Mouse (Mus musculus): ENCODE measurements around the gene Pdss1. TPM values are rescaled to one million over a fixed set of nuclear protein-coding genes. Genes with fewer than 3 reads are reported as not detected.

Pdss1 gene
- total RNA-seq, 1 experiment from 2014 or later, result 7.5 TPM

DNA sequence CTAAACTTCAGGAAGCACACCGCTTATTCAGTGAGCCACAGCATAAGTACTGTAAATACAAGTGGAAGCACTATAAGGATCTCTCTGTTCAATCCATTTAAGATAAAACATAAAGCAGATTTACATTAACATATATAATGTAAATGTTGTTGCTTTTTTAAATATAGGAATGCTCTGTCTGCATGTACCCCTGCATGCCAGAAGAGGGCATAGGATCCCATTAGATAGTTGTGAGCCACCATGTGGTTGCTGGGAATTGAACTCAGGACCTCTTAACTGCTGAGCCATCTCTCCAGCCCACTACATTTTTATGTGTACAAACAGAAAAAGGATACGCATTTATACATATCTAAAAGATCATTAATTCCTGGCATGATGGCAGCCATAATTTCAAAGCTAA, 66.4 kb downstream of the Pdss1 start:
- no peak for DNase-seq

DNA sequence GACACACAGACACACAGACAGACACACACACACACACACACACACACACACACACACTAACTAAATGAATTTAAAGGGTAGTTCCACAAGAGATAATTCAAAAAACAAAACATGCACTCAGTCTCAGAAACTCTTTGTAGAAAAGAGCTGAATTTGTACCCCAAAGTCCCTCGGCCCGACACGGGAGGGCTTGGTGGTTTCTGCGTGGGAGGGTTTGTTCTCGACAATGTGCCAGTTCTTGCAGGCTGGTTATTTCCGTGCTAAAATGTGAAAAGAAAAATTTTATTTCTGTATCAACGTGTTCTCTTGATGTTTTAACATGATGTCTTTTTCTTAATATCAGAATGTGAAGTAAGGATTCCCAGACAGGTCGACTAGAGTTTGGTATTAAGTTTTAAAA, 66.9 kb downstream of the Pdss1 start:
- no peak for DNase-seq

GRCm38 (mm10) chr2:22962970-22963369, 67.6 kb downstream of the Pdss1 start:
- no peak for DNase-seq

DNA sequence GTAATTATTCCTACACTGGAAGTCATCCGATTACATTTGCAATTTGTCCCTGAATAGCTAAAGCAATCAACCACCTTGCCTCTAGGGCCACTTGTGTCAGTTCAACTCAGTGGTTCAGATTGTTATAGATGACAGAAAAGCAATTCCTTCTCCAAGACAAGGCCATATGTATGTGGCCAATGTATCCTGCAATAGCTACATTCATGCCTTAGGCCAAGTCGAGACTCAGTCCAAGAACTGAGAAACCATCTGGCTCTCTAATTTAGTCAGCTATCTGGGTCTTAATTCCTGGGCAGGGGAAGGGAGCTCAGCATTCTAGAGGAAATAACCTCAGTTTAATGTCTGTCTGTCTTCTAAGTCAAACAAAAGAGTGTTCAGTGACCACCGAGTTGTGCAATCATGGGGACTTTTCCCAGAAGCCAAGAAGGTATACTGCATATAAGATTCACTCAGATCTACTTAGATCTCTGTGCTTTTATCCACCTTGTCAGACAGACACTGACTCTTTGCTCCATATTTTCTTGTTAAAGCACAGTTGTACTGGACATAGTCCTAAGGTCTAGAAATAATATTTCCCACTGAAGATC, 82.2 kb downstream of the Pdss1 start:
- no peak for DNase-seq

- no peak for DNase-seq
Measured at GRCm38 (mm10) chr2:22985973-22986657, 90.8 kb downstream of the Pdss1 start.

Other genes with a start within 250 kb of the Pdss1 start
- gene Apbb1ip, start 121.4 kb upstream of the Pdss1 start, total RNA-seq (2021), result 1.8 and 2.4 TPM in 2 replicates
- gene Abi1, start 144.7 kb downstream of the Pdss1 start, total RNA-seq (2021), result 74.8 and 75.6 TPM in 2 replicates
- 80.9 and 102 TPM in 2 replicates for gene Acbd5, start 172.6 kb downstream of the Pdss1 start, total RNA-seq (2021)